Mouse (Mus musculus) MN1 (cell line): ENCODE results near the gene Col7a1.

Experiments used
- DNase-seq: peaks from one replicate; pipeline ENCODE4 v3.0.0-alpha.2; 2016; ENCODE audit warnings: low spot score

Col7a1 gene

DNA sequence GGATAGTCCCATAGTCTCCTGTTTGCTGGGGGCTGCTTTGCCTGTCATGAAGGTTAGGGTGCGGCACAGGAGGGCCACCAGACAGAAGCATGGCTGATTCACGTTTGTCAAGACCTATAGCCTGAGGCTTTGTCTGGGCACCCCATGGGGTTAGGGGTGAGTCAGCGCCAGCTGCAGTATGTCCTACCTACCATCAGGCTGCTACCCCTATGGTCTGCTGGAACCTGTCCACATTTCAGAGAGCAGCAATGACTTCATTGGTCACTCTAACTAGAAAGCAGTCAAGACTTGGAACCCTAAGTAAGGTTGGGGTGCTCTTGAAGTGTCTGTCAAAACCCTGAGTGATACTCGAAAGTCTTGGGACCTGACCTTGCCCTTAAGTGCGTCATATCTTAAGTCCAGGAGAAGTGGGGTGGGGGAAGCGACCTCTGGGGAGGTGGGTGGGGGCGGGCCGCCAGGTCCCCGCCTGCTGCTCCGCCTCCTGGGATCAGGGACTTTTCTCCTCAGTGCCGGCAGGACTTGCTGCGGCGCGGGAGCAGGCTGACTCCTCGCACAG is at the start of gene Col7a1:
TSS of gene Col7a1 (plus strand) at position 506 of the 556 bp plus-strand sequence.
- DNase-seq = peak; percentile 33

DNA sequence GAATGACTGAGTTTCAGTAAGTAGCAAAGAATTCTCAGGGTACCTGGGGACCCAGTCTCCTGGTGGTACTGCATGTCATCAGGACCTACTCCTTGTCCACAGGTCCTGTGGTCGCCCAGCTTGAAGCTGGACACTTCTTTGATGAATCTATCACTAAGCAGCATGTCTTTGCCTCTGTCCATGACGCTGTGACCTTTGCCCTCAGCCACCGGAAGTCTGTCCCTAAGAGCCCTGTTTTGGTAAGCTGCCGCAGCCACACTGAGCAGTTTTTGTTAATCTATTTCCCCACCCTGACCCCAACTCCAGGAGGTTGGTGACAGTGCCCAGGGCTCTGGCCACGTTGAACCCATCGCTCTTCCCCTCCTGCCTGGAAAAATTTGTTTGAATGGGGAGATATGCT is 41.1 kb upstream of the Col7a1 start:
- DNase-seq = no peak

DNA sequence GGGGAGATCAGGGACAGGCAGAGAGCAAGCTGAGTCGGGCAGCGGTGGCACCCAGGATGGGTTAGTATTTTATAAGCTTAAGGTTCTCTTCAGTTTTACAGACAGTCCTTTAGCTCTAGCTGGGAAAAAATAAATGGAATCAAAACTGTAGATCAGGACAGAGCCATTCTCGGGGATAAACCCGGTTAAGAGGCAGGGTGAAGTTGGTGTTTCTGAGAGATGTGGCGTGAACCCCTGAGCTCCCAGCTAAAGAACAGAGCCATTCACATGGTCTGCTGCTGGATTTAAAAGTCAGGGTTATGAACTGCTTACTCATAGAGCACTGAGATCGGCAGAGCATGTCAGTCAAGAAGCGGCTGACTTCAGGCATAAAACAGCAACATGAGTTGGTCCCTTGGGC is 40.2 kb upstream of the Col7a1 start:
- DNase-seq = no peak

DNA sequence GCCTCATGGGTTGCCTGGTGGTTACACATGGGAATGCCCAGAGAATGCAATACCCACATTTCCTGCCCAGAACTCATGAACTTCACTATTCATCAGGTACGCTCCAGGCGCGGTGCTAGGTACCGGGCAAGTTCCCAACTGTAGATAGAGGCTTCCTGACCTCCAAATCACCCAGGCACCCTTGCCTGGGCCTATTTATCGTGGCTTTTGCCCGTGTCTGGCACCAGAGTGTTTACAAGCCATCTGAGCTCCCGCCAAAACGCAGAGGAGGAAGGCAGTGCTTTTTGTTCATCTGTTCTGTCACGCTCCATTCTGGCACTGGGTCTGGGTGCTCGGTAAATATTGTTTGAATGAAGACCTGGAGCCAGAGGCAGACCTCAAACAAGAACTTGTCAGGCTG is 39.8 kb upstream of the Col7a1 start:
- DNase-seq = no peak

DNA sequence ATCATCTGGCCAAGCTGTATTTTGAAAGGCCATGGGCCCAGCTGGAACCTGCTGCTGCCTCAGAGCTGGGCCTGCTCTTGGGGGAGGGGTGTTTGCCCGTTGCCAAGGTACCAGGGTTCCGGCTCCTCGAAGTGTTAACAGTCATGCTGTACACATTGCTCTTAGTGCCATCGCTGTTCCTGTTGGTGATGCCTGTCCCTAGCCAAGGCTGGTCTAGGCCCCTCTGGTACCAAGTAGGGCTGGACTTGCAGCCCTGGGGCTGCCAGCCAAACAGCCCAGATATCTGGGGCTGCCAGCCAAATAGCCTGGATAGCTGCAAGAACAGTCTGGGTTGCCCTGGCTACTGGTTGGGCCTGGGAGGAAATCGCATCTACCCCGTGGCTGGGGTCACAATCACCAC is 38.9 kb upstream of the Col7a1 start, which contains the start of gene Tmem89:
TSS of gene Tmem89 (plus strand) at position 129 of the 400 bp plus-strand sequence.
- peak; percentile 37 for DNase-seq

DNA sequence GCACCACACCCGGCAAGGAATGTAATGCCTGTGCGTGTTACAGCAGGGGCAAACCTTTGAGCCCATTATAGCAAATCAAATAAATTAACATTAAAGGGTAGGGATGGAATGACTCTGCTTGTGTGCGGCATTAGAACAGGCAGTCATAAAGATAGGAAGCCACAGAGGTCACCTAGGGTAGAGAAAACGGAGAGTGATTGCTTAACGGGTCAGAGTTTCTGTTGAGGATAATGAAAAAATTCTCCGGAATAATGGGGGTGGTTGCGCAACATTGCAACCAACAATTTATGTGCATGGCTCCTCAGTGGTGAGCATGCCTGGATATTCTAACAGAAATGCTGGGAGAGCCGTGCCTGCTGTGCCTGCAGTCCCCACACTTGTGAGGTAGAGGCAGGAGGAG is 27.5 kb upstream of the Col7a1 start:
- no peak for DNase-seq

DNA sequence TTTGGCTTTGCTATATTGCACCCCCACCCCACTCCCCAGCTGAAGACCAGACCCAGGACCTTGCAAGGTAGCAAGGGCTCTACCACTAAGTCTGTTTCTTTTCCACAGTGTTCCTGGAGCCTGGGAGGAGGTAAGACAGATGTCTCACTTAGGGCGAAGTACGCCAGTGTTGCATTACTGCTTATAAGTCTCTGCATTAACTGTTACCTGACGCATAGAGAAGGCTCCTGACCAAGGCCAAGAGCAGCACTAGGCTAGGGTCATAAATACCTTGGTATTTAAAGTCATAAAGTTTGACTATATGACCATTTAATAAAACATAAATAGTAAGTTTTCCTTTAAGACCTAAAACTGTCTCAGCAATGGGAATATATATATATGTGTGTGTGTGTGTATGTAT is 25.0 kb upstream of the Col7a1 start:
- DNase-seq = no peak

DNA sequence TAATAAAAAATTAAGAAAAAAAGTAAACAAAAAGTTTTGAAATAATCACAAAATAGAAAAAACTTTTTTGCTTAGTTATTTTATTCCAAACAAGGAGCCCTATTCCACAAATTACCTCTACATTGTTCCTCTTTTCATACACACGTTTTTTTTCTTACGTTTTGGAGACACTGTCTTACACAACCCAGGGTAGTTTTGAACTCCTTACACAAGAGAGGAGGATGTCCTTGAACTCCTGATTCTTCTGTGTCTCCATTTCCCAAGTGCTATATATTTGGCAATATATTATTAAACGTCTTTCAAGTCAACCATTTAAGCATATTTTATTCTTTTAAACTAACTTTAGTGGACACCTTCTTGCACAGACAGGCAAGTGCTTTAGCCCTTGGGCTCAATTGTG is 17.4 kb upstream of the Col7a1 start:
- no peak for DNase-seq

DNA sequence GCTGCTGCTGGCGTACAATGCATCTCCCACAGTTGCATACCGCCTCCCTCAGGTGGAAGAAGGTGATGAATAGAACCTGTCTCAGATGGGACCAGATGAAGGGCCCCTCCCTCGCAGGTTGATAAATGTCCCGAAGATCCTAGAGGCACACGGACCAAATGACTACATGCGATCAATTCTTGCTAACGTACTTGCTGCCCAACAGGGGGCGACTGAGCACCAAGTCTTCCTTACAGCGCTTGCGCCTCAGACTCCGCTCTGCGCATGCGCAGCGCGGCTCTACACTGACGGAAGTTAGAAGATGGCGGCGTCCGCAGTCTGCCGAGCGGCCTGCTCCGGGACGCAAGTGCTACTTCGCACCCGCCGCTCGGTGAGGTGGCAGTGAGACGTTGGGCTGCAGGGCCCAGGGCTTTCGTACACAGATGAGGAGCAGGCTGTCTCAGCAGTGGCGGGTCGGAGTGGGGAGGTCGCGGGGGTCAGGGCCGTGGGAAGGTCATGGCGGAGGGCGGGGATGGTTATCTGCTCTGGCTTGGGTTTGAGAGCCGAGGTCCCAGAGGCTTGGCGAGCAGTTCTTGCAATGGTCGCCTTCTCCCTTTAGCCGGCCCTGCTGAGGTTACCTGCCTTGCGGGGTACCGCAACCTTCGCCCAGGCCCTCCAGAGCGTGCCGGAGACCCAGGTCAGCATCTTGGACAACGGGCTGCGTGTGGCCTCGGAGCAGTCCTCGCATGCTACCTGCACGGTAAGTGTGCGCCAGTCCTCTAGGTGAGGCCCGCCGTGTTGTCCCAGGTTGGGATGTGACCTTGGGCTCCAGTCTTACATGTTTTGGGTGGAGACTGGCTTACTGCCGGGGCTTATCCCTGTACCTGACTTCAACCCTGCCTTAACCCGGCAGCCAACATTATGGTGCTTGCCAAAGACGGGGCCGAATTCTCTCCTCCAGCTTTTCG is 16.7 kb upstream of the Col7a1 start, which contains the start of gene Uqcrc1:
TSS of gene Uqcrc1 (plus strand) at position 216 of the 947 bp plus-strand sequence.
- DNase-seq = peak; percentile 98

DNA sequence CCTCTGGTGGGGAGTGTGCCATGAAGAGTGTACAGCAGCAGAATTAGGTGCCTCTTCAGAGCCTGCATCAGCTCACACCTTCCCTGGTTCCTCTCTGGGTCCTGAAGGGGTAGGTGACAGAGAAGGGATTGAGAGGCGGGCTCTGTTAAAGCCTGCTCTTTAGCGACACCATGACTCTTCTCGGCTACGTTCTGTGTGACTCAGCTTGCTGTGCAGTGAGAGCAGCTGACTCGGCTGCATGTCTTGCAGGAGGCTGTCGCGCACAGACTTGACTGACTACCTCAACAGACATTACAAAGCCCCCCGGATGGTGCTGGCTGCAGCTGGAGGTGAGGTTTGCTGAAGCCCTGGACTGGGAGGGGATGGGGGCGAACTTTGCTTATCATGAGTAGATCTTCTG is 8.3 kb upstream of the Col7a1 start:
- DNase-seq = no peak

DNA sequence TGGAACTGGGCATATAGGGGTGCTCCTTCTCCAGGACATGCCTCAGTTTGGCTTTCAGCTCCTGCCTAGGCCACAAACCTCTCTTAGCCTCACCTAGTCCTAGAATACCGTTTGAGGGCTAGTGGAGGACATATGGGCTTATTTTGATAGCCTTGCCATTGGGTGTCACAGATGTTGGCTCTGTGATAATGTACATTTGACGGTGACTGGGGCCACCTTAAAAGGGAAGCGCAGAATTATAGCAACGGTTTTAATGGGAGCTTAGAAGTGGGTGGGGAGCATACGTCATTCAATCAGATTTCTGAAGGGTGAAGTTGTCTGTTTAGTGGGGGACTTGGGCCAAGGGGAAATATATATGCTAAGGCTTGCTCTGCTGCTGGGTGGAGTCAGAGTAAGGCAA is 7.8 kb upstream of the Col7a1 start:
- DNase-seq = no peak

DNA sequence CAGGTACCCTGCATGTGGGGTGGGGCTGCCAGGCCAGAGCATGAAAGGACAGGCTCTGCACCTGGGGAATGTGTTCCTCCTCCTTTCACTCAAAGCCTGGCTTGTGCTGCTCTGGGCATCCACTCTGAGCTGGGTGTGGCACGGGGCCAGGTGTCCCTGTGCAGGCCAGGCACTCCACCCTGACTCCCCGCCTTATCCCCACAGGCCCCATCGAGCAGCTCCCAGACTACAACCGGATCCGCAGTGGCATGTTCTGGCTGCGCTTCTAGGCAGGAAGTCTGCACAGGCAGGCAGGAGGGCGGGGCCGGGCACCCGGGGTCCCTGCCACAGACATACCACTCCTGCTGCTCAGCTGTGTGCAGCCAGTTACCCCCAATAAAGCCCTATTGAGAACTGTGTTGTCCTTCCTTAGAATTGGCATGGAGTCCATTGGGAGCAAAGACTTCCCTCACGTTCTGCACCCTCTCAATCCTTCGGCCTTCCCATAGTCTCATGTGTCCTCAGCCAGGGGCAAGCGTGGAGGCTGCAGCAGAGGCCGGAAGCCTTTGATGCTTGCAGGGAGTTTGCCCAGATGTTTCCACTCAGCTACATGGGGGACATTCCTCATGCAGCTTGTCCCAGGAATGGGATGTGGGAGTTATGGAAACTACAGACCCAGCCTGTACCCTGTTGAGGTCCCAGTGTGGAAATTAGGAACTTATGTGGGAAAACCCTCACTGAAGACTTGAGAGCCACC is 4.0 kb upstream of the Col7a1 start:
- peak; percentile 12 for DNase-seq

DNA sequence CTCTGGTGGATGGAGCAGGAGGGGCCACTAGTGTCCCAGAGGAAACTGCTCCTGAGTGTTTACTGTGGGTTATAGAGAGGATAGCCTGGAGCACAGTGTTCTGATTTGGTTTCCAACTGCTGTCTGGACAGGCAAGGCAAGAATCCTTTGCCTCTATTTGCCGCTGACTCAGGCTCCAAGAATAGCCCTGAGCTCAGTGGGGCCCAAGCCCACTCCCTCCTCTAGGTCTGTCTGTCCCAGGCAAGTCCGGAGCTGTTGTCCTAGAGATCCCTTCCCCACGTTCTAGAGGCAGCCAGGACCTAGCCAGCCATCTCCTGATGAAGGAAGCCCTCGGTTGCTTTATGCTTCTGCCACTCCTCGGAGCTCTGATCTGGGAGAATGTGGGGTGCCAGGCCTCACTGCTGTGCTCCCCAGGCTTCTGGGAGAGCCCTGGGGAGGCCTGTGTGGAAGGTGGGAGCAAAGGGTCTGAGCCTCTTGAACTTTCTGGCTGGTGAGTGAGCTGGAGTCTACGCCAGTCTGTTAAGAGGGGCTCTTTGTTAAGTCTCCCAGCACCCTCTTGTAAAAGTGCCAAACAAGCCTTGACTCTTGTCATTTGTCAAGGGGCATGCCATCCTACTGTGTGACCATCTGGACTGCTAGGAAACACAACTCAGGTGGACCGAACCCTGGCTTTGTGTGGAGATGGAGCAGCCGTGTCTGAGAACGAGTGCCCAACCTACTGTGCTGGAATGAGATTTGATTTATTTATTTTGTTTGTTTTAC is 3.2 kb upstream of the Col7a1 start:
- DNase-seq = no peak

DNA sequence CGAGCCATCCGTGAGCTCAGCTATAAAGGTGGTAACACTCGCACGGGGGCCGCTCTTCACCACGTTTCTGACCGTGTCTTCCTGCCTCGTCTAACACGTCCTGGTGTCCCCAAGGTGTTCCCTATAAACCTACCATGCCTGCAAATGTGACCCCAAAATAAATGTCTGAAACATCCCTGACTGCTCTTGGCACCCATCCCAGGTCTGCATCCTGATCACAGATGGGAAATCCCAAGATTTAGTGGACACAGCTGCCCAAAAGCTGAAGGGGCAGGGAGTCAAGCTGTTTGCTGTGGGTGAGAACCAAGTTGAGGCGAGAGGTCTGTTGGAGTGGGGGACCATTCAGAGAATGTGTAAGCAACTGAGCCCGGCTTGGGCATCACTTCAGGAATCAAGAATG is 1.9 kb downstream of the Col7a1 start:
- no peak for DNase-seq

DNA sequence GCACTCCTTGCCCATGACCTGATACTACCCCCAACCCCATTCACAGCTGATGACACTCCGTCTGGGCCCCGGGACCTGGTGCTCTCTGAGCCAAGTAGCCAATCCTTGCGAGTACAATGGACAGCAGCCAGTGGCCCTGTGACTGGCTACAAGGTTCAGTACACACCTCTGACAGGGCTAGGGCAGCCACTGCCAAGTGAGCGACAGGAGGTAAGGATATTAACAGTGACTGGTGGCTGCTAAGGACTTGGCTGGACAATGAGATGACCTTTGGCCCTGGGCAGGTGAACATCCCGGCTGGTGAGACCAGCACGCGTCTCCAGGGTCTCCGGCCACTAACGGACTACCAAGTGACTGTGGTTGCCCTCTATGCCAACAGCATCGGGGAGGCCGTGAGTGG is 2.5 kb downstream of the Col7a1 start:
- DNase-seq = no peak

DNA sequence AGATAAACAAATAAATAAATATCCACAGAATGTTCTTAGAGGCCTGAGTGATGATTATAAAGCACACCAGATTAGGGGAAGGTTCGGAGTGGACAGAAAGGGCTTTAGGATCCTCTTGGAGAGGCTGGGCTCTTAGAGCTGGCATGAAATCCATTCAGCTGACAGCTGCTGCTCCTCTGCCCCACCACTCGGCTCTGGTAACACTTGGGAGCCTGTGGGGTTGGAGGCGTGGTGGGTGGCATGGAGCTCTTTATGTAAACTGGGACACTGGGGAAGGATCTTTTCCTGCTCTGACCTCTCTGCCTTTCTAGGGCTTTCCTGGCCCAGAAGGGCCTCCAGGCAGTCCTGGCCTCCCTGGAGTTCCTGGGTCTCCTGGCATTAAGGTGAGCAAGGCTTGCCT is 10.2 kb downstream of the Col7a1 start:
- DNase-seq = no peak

DNA sequence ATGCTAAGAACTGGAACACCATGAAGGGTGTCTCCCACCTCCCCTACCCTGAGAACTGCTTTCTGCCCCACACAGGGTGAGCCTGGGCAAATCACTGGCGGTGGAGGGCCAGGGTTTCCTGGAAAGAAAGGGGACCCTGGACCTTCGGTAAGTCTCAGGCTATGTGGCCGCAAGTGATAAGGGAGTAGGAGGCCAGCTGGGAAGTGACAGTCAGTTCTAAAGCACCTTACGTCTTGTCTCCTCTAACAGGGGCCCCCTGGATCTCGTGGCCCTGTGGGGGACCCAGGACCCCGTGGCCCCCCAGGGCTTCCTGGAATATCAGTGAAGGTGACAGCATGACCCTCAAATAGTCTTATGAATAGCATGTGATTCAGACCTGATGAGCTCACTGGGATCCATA is 11.0 kb downstream of the Col7a1 start:
- DNase-seq = no peak

DNA sequence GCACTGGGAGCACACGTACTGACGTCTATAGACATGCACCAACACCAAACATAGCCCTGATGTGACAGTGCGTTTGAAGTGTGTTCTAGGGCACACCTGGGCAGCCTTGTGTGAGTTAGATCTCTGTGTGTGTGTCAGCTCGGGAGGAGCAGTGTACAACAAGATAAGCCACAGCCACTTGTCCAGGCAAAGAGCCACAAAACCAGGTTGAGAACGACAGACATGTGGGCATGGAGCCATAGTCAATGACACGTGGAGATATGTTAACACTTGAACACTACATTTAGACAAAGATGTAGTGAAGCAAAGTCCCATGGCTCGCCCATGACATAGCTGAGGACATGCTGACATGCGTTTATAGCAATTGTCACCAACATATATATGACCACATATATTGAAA is 17.2 kb downstream of the Col7a1 start:
- no peak for DNase-seq

DNA sequence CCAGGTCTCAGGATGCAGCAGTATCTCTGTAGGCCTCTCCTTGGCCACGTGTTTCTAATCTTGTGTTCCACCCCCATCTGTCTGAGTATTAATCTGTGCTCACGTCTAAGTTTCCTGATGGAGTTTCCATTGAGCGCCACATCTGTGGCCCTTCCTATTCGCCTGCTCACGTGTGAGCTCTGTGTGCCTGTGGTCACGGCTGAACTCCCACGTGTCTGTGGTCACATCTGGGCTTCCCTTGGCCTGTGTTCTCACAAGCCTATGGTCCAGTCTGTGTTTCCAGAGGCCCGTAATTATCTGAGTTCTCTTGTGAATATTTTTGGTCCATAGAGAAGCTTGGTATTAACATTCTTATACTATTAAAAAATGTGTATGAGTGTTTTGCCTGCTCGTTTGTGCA is 23.1 kb downstream of the Col7a1 start:
- no peak for DNase-seq

DNA sequence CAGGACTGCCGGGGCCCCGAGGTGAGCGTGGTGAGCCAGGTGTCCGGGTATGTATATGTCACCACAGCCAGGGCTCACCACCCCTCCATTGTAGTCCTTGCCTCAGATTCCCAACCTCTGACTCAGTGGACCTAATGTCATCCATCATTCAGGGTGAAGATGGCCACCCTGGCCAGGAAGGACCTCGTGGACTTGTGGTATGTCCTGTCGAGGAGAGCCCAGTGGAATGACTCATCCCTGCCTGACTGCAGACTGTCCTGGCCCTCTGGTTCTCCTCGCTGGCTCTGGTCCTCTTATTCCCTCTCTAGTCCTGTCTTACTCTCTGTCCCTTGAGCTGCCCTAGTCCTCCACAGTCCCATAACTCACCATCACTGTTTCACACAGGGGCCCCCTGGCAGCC is 24.6 kb downstream of the Col7a1 start:
- DNase-seq = peak; percentile 25

DNA sequence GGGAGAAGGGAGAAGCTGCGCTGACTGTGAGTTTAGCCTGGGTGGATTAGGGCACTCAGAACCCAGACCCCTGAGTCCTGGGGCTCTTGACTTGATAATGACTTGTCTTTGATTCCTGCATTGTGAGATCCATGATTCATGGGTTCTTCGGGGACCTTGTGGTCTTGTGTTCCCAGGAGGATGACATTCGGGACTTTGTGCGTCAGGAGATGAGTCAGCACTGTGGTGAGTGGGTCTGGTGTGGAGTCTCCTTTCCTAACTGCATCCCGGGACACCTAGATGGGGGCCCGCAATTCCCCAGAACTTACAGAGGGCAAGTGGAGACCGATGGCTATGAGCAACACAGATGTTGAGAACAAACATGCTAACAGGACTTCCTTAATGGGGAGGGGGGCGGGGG is 29.1 kb downstream of the Col7a1 start:
- DNase-seq = peak; percentile 29

DNA sequence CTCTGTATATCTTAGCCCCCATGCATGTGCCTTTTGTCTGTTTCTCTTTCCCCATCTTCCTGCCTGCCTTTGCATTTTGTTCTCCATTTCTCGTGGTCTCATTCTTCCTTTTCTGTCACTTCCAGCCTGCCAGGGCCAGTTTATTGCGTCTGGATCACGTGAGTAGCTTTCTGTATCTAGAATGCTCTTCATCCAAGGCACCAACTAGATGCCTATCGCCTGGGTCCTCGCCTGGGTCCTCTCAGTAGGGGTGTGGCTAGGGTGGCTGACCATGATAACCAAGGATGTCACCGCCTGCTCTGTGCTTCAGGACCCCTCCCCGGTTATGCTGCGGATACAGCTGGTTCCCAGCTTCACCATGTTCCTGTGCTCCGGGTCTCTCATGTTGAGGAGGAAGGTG is 29.8 kb downstream of the Col7a1 start:
- no peak for DNase-seq
